Mouse (Mus musculus) limb, embryonic 14.5 days (tissue): ENCODE measurements around the gene Tubb3. TPM values are rescaled to one million over a fixed set of nuclear protein-coding genes. Genes with fewer than 3 reads are reported as not detected.
"Not testable (repeated sequence)": the region's sequence is repeated elsewhere in the genome, so short reads cannot be mapped to it uniquely, and the experiment has no call there.

Experiments
- ATAC-seq: fragments of 200-750 bp; cut with Nextera tagmentation; 2 replicates; pipeline ENCODE4 v1.8.0; 2017; ENCODE audit warnings: low read depth, moderate number of reproducible peaks, moderate TSS enrichment; ENCODE audit not compliant: low FRiP score
- DNase-seq: peaks from one replicate; pipeline ENCODE4 v3.0.0-alpha.2; 2015; ENCODE audit warnings: low spot score
- H3K27ac ChIP-seq: fragments of 300-500 bp; sonication (generic); replicated peaks from 2 replicates; pipeline ENCODE4 v1.5.1; 2014; ENCODE audit warnings: low read depth, mild to moderate bottlenecking, low read length, moderate library complexity, mixed read lengths
- H3K27me3 ChIP-seq: fragments of 300-500 bp; sonication (generic); 2 replicates; pipeline ENCODE4 v1.6.1; 2014; ENCODE audit warnings: low read length, mixed read lengths; ENCODE audit not compliant: control insufficient read depth, insufficient read depth
- H3K36me3 ChIP-seq: fragments of 300-500 bp; sonication (generic); 2 replicates; pipeline ENCODE4 v1.6.1; 2014; ENCODE audit warnings: mild to moderate bottlenecking, low read length, moderate library complexity, mixed read lengths; ENCODE audit not compliant: control insufficient read depth, insufficient read depth
- H3K4me1 ChIP-seq: fragments of 300-500 bp; sonication (generic); 2 replicates; pipeline ENCODE4 v1.6.1; 2014; ENCODE audit warnings: antibody characterized with exemption, low read length, mixed read lengths; ENCODE audit not compliant: control insufficient read depth, insufficient read depth
- H3K4me2 ChIP-seq: fragments of 300-500 bp; sonication (generic); replicated peaks from 2 replicates; pipeline ENCODE4 v1.6.1; 2014; ENCODE audit warnings: low read depth, mild to moderate bottlenecking, low read length, moderate library complexity; ENCODE audit not compliant: severe bottlenecking
- H3K4me3 ChIP-seq: fragments of 300-500 bp; sonication (generic); replicated peaks from 2 replicates; pipeline ENCODE4 v1.5.1; 2014; ENCODE audit warnings: low read length
- H3K9ac ChIP-seq: fragments of 300-500 bp; sonication (generic); 2 replicates; pipeline ENCODE4 v1.6.1; 2014; ENCODE audit warnings: mild to moderate bottlenecking, low read depth, low read length, moderate library complexity; ENCODE audit not compliant: severe bottlenecking
- H3K9me3 ChIP-seq: fragments of 300-500 bp; sonication (generic); 2 replicates; pipeline ENCODE4 v1.6.1; 2016; ENCODE audit warnings: low read length; ENCODE audit not compliant: control insufficient read depth
- POLR2A ChIP-seq: fragments of 200-500 bp; IDR thresholded peaks from 2 replicates; pipeline ENCODE4 v1.8.0; 2012; ENCODE audit warnings: inconsistent platforms, mild to moderate bottlenecking, moderate library complexity, borderline replicate concordance; ENCODE audit not compliant: insufficient read depth, insufficient read length; ENCODE audit errors: extremely low read depth
- WGBS: fragments of 180-500 bp; shearing (Covaris S2); extraction: QIAGEN DNeasy Blood & Tissue Kit; methylation state at CpG from one replicate; pipeline ENCODE4 v1.1.7; 2014; 5-methylcytosine and 5-hydroxymethylcytosine counted together
- polyA plus RNA-seq, 2 experiments: library from polyadenylated mRNA; depleted of rRNA in 1 of 2; stranded (reverse) in 1 of 2; unstranded in 1 of 2; fragments of >200 nt; fragmentation: Nextera tagmentation in 1 of 2; extraction: Ambion mirVana in 1 of 2; gene quantifications; 2 replicates each; pipeline versions ENCODE4 v1.2.1 to v1.2.3; 2012 to 2014

Tubb3 gene
- polyA plus RNA-seq, 2 experiments, result 3.4 to 12.5 TPM

GRCm38 (mm10) chr8:123426511-123427509 lies 15.6 kb downstream of the Tubb3 start:
- H3K4me2 ChIP-seq, result no peak overlapping the region
- no peak overlapping the region for H3K9ac ChIP-seq
- H3K27ac ChIP-seq, result no peak overlapping the region
- no peak for ATAC-seq
- H3K27me3 ChIP-seq, result no peaks in the 10 kb centered on the region
- H3K9me3 ChIP-seq, result peaks cover 36% of the 10 kb centered on the region
- DNase-seq, result no peak
- H3K36me3 ChIP-seq, result no peaks in the 10 kb centered on the region
- 94% methylated on average over 27 of the region's 27 CpGs for WGBS
- no peak overlapping the region for H3K4me3 ChIP-seq
- no peaks in the 10 kb centered on the region for H3K4me1 ChIP-seq
- no peak for TF ChIP-seq POLR2A

- H3K36me3 ChIP-seq, result no peaks in the 10 kb centered on the region
- no peak overlapping the region for H3K4me2 ChIP-seq
- no peak overlapping the region for H3K27ac ChIP-seq
- TF ChIP-seq POLR2A, result no peak
- WGBS, result 97% methylated on average over 24 of the region's 24 CpGs
- H3K9ac ChIP-seq, result no peak overlapping the region
- peaks cover 40% of the 10 kb centered on the region for H3K9me3 ChIP-seq
- DNase-seq, result no peak
- no peak for ATAC-seq
- no peaks in the 10 kb centered on the region for H3K4me1 ChIP-seq
- H3K4me3 ChIP-seq, result no peak overlapping the region
- H3K27me3 ChIP-seq, result no peaks in the 10 kb centered on the region
Observed at GRCm38 (mm10) chr8:123427639-123428275, 16.5 kb downstream of the Tubb3 start.

- H3K27ac ChIP-seq, result no peak overlapping the region
- H3K36me3 ChIP-seq, result no peaks in the 10 kb centered on the region
- ATAC-seq (no peak), DNase-seq (no peak)
- no peak for TF ChIP-seq POLR2A
- H3K27me3 ChIP-seq, result no peaks in the 10 kb centered on the region
- H3K4me1 ChIP-seq, result no peaks in the 10 kb centered on the region
- H3K4me3 ChIP-seq, result no peak overlapping the region
- H3K9ac ChIP-seq, result no peak overlapping the region
- WGBS, result 98% methylated on average over 28 of the region's 29 CpGs
- H3K4me2 ChIP-seq, result no peak overlapping the region
- peaks cover 40% of the 10 kb centered on the region for H3K9me3 ChIP-seq
Observed at GRCm38 (mm10) chr8:123428343-123428893, 17.2 kb downstream of the Tubb3 start.

- ATAC-seq, result no peak
- H3K4me2 ChIP-seq, result no peak overlapping the region
- H3K4me1 ChIP-seq, result no peaks in the 10 kb centered on the region
- TF ChIP-seq POLR2A, result no peak
- H3K27ac ChIP-seq, result no peak overlapping the region
- peaks cover 40% of the 10 kb centered on the region for H3K9me3 ChIP-seq
- no peaks in the 10 kb centered on the region for H3K36me3 ChIP-seq
- H3K4me3 ChIP-seq, result no peak overlapping the region
- no peak overlapping the region for H3K9ac ChIP-seq
- WGBS, result 92% methylated on average over 23 of the region's 23 CpGs
- H3K27me3 ChIP-seq, result no peaks in the 10 kb centered on the region
- DNase-seq, result no peak
Observed at GRCm38 (mm10) chr8:123428939-123429721, 17.9 kb downstream of the Tubb3 start.

- not testable (repeated sequence) for H3K27me3 ChIP-seq, H3K4me1 ChIP-seq, H3K4me2 ChIP-seq, DNase-seq, H3K9ac ChIP-seq, ATAC-seq, H3K36me3 ChIP-seq, H3K4me3 ChIP-seq, H3K27ac ChIP-seq
- WGBS, result 98% methylated on average over 15 of the region's 15 CpGs
- peaks cover 40% of the 10 kb centered on the region for H3K9me3 ChIP-seq
Observed at GRCm38 (mm10) chr8:123429722-123430013, 18.4 kb downstream of the Tubb3 start.

- peaks cover 40% of the 10 kb centered on the region for H3K9me3 ChIP-seq
- not testable (repeated sequence) for ATAC-seq
Observed at GRCm38 (mm10) chr8:123430936-123431335, 19.7 kb downstream of the Tubb3 start.

More at GRCm38 (mm10) chr8:123430936-123431335, 19.7 kb downstream of the Tubb3 start:
- not testable (repeated sequence) for DNase-seq, H3K9ac ChIP-seq, H3K27ac ChIP-seq, H3K4me1 ChIP-seq, H3K27me3 ChIP-seq, H3K4me3 ChIP-seq, H3K36me3 ChIP-seq, H3K4me2 ChIP-seq
- 82% methylated on average over 7 of the region's 8 CpGs for WGBS
